8 mouse cellular contexts compared by ENCODE assay signal in genomic region chr7:101109006-101109855, GRCm38 (mm10). TPM values are rescaled to one million over a fixed set of nuclear protein-coding genes. Genes with fewer than 3 reads are reported as not detected.
DNase-seq lines count a peak whose midpoint lies in the region; ATAC-seq and TF ChIP-seq lines count a peak whose summit lies in the region.

No protein-coding gene starts in this region.

- H3K27ac ChIP-seq in heart, embryonic 15.5 days, result peak overlapping the region; percentile 99

- H3K4me3 ChIP-seq in G1E (ENCODE audit: low read depth, low read length), result peak overlapping the region; percentile 87
- H3K4me3 ChIP-seq in heart, embryonic 15.5 days, result peak overlapping the region; percentile 97

- no peak for TF ChIP-seq CTCF in G1E (IDR thresholded peaks at IDR 0.05; ENCODE audit: low read depth, low read length)

- no peaks in the 10 kb centered on the region for H3K9me3 ChIP-seq in G1E (replicated peaks)
- H3K9me3 ChIP-seq in heart, embryonic 15.5 days (replicated peaks), result no peaks in the 10 kb centered on the region

- peak; percentile 43 for DNase-seq in adrenal gland, postnatal 10 days
- no peak for DNase-seq in adrenal gland, adult 2 months
- no peak for DNase-seq in G1E (ENCODE audit: low spot score)
- DNase-seq in embryo, embryonic 10.5 days (ENCODE audit: low spot score), result peak; percentile 66
- DNase-seq in kidney, postnatal 36 days, result peak; percentile 44 to 57
- peak; percentile 56 for DNase-seq in lung, postnatal 10 days
- peak; percentile 36 to 58 for DNase-seq in spleen, postnatal 10 days (ENCODE audit: low spot score in 2 of 2)

- peaks cover 35% of the 10 kb centered on the region for H3K4me1 ChIP-seq in G1E (ENCODE audit: insufficient read depth, low read depth, low read length)
- peaks cover 18% of the 10 kb centered on the region for H3K4me1 ChIP-seq in heart, embryonic 15.5 days (replicated peaks)

- 0 out of 2 replicates have a peak, but pooled peaks cover 2% of the 10 kb centered on the region for H3K27me3 ChIP-seq in G1E (ENCODE audit: insufficient read depth, low read length)
- H3K27me3 ChIP-seq in heart, embryonic 15.5 days, result no peaks in the 10 kb centered on the region

- under 1% methylated on average over 47 of the region's 47 CpGs for WGBS in heart, embryonic 15.5 days

- H3K9ac ChIP-seq in heart, embryonic 15.5 days, result peak overlapping the region; percentile 88

- H3K4me2 ChIP-seq in heart, embryonic 15.5 days, result peak overlapping the region; percentile 86

- ATAC-seq in G1E (ENCODE audit: extremely low read depth, insufficient number of reproducible peaks, low FRiP score, poor library complexity, severe bottlenecking), result no peak
- ATAC-seq in heart, embryonic 15.5 days (replicated peaks; ENCODE audit: insufficient number of reproducible peaks, insufficient read depth, low FRiP score, low read depth), result no peak

- peaks cover 7% of the 10 kb centered on the region for H3K36me3 ChIP-seq in G1E (replicated peaks)
- H3K36me3 ChIP-seq in heart, embryonic 15.5 days, result peaks cover 11% of the 10 kb centered on the region

RNA-seq across cellular contexts. Expression of gene Fchsd2, which starts 16.6 kb away (rescaled TPM):
- 10 to 100 TPM; 22.1 to 30.2 TPM for total RNA-seq in adrenal gland, postnatal 10 days (2021)
- total RNA-seq in adrenal gland, adult 2 months (2021), result 10 to 100 TPM; 15.3 to 25.1 TPM
- 6.3 and 8.2 TPM in 2 replicates for polyA plus RNA-seq in adrenal gland, adult 2 months (2012; rRNA removed)
- total RNA-seq in G1E (2014; fragmentation: Nextera tagmentation) (31.3 and 34.6 TPM in 2 replicates), G1E (2017) (14.7 and 14.9 TPM in 2 replicates)
- 5.8 and 9.7 TPM in 2 replicates for polyA plus RNA-seq in G1E (2012)
- 14.8 and 15.8 TPM in 2 replicates for polyA plus RNA-seq in heart, embryonic 15.5 days (2015; fragmentation: Nextera tagmentation; extraction: Ambion mirVana)

Comparison
In these comparisons a context has a peak if more than half of its experiments do, and no peak if none do; other contexts are left out.
1. DNase-seq: peak in adrenal gland, postnatal 10 days (single experiment), embryo, embryonic 10.5 days (single experiment), kidney, postnatal 36 days (2 of 2), lung, postnatal 10 days (single experiment) and spleen, postnatal 10 days (2 of 2); none in adrenal gland, adult 2 months (single experiment) and G1E (single experiment).